Mouse (Mus musculus) thymus, postnatal 0 days (tissue): ENCODE data around the gene Lpar6. TPM values are rescaled to one million over a fixed set of nuclear protein-coding genes. Genes with fewer than 3 reads are reported as not detected.

Source experiments
- DNase-seq: peaks from one replicate; pipeline ENCODE4 v3.0.0-alpha.2; 2015; ENCODE audit warnings: low spot score
- polyA plus RNA-seq: library from polyadenylated mRNA; unstranded; fragments of >200 nt; fragmentation: Nextera tagmentation; extraction: Ambion mirVana; gene quantifications from 2 replicates; pipeline ENCODE4 v1.2.1, GENCODE M21; 2015

Lpar6 gene
- 60.6 and 60.9 TPM in 2 replicates for polyA plus RNA-seq

GRCm38 (mm10) chr14:73237848-73238321 is at the start of gene Lpar6:
Gene Lpar6, plus strand, starts transcription at chr14:73237895.
- DNase-seq, result peak; percentile 70

DNA sequence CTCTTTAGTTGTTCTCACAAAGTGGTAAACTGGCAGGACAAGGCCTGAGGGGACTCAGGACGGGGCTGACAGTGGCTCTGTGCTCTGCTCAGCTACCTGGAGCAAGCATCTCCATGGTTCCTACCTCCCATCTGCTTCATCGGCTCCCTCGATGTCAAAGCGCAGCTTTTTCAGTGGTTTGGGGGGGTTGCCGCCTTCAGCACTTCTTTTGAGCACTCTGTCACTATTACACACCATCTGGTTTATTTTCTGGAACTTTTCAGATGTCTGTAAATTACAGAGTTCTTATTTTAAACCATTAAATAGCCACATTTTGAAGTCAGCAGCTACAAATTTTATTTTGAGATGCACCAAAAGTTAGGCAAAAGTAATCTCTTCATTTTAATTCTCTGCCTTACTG is 38.6 kb upstream of the Lpar6 start:
- no peak for DNase-seq

GRCm38 (mm10) chr14:73201447-73201846 is 36.2 kb upstream of the Lpar6 start:
- no peak for DNase-seq

- no peak for DNase-seq
These were observed 33.7 kb upstream of the Lpar6 start for GRCm38 (mm10) chr14:73204016-73204415.

GRCm38 (mm10) chr14:73209262-73209661 is 28.4 kb upstream of the Lpar6 start:
- DNase-seq, result no peak

DNA sequence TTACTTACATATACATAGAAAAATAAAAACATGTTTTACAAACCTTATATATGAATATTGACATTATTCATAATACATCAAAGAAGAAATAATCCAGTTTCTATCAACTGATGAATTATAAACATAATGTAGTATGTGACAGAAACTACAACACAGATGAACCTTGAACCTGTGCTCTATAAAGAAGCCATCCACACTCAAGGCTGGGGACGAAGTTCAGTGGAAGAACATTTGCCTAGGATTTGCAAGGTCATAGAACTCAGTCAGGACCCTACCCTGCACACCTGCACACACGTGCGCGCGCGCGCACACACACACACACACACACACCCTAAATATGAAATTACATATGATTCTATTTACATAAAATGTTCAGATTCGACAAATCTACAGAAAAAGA is 27.5 kb upstream of the Lpar6 start:
- DNase-seq, result no peak

DNA sequence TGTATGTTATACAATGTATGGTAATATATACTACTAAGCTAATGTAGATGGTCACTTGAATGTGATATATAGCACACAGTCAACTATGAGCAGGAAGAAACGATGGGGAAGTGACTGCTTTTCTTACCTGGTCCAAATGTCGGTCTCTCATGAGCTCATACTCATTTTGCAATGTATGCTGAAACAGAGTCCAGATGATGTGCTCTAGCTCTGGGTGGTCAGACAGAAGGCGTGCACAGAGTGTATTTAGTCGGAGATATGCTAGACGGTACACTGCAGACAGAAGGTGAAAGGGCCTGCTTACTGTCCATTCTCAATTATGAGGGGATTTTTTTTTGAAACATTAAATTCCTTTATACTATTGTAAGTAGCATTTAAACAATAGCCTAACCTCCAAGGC is 26.2 kb upstream of the Lpar6 start:
- no peak for DNase-seq

- DNase-seq, result no peak
These were observed 20.6 kb upstream of the Lpar6 start for GRCm38 (mm10) chr14:73217062-73217461.

GRCm38 (mm10) chr14:73222316-73222970 is 15.3 kb upstream of the Lpar6 start:
- DNase-seq, result no peak

- DNase-seq, result no peak
These were observed 11.3 kb upstream of the Lpar6 start for GRCm38 (mm10) chr14:73226346-73226745.

DNA sequence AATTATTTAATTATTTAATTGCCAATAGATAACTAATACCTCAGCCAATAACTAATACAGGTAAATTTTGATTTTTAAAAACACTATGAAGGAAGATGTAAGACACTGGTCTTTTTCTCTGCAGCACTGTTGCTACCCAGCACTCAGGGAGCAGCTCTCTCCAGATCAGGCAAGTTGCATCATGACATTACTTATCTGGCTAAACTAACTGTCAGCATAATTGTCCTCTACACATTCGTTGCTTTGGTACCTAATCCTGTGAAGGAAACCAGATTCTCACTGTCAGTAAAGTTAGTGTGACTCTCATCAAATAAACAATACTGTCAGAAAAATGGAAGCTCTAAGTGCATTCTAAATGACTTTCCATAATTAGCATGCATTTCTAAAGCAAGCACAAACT is 10.8 kb upstream of the Lpar6 start:
- no peak for DNase-seq

DNA sequence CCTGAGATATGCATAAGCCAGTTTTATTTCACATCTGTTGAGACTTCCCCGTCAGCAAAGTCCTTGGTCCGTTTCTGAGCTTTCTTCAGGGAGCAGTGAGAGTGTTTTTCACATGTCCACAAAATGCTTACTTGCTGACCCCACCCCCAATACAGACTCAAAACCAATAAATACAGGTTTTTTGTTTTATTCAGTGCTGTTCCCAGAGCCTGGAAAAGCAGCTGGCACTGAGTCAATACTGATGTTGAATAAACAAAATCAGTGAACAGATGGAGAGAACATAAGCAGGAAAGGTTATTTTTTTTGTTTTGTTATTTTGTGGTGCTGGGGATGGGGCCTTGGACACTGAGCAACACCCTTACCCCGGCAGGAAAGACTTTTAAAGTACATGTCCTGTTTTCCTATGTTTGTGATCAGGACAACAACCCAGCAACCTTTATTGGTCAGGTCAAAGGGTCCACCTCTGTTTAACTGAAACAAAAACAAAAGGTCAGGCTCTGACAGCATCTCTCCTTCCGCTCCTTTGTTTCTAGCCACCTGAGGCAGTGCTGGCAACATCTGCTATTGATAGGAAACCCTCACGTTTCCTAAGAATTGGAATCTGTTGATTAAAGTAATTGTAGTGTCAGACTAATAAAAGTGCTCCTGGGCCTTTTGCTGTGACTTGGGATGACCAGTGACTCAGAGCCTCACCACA is 6.3 kb upstream of the Lpar6 start:
- DNase-seq, result no peak

DNA sequence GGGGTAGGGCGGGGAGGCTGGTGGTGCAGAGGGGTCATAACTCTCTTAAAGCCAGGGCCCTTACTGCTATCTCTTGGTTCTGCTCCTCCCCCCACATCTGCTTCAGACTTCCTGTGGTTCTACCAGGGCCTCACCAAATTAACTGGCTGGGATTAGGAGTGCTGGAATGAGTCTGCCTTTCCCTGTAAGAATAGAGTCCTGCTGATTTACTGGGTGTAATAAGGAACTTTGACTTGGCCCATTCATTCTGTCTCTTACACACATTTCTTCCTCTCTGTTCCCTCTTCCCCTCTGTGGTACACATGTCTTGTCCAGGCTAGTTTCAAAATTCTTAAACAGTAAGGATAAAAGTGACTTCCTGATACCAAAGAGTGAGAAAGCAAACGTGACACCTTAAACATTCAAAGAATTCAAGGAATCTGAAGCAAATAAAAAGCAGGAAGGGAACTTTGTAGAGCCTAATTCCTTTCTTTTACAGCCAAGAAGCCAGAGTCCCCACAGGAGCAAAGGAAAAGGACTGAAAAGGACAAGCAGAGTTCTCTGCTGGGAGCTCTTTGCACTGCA is 3.1 kb upstream of the Lpar6 start:
- no peak for DNase-seq

DNA sequence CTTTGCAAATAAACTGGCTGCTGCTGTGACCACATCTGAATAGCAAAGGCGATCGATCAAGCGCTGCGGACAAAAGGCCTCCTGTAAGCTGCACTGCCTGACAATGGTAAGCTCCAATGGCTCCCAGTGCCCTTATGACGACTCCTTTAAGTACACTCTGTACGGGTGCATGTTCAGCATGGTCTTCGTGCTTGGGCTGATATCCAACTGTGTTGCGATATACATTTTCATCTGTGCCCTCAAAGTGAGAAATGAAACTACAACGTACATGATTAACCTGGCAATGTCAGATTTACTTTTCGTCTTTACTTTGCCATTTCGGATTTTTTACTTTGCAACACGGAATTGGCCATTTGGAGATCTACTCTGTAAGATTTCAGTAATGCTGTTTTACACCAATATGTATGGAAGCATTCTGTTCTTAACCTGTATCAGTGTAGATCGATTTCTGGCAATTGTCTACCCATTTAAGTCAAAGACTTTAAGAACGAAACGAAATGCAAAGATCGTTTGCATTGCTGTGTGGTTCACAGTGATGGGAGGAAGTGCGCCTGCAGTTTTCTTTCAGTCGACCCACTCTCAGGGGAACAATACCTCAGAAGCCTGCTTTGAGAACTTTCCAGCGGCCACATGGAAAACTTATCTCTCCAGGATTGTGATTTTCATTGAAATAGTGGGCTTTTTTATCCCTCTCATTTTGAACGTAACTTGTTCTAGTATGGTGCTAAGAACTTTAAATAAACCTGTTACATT is 979 bp downstream of the Lpar6 start:
- peak; percentile 66 for DNase-seq

DNA sequence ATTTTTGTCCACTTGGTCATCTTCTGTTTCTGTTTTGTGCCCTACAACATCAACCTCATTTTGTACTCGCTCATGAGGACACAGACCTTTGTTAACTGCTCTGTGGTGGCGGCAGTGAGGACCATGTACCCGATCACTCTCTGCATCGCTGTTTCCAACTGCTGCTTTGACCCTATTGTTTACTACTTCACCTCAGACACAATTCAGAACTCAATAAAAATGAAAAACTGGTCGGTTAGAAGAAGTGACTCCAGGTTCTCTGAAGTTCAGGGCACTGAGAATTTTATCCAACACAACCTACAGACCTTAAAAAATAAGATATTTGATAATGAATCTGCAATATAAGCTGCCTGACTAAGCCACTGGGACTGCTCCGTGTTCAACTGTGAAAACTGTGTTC is 1.6 kb downstream of the Lpar6 start:
- peak; percentile 62 for DNase-seq

DNA sequence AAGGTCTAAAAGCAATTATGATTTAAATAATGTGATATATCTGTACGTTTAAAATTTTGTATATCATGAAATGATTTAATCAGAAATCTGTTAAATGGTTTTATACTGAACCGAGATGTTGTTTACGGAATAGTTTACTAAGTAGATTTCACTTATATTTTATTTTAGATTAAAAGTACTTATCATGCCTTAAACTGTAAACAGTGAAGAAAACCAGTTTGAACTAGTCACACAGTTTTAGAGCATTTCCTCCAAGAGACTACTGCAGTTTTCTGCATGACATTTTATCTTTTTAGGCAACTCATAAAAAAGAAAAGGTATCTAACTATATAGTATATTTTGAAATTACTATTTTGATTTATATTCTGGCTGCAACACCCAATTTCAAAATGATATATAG is 2.2 kb downstream of the Lpar6 start:
- DNase-seq, result no peak

- no peak for DNase-seq
These were observed 6.4 kb downstream of the Lpar6 start for GRCm38 (mm10) chr14:73244061-73244597.

DNA sequence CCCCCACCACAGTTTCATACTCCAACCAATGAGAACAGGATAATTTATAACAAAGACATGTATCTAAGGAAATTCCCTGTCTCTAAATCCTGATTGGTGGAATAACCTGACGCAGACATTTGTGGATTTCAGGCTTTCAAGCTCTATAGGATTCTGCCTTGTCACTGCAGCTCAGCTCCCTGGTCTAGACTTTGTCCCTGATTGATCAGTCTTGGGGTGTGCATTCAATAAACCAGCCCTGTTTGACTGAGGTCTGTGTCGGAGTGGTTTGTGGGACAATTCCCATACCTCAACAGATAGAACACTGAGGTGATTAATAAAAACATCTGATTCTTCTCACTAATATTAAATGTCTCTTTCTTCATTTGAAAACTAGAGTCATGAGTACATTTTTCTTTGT is 12.4 kb downstream of the Lpar6 start:
- no peak for DNase-seq

DNA sequence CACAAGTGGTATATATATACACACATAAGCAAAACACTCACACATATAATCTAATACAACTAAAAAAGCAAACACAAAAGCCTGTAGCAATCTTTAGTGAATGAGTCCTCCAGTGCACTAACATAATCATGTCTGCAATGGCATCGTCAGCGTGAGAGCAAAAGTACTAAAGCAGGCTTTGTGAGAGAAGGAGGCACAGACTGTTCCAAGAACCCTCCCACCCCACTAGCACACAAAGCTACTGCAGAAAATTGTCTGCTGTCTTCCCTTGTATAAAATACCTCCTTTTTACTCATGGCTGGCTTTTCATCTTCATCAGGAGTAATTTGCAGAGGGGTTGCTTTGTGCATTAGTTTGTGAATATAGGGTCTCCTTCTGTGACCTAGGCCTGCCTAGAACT is 14.6 kb downstream of the Lpar6 start:
- no peak for DNase-seq

GRCm38 (mm10) chr14:73253453-73254251 is 16.0 kb downstream of the Lpar6 start:
- peak; percentile 32 for DNase-seq

- DNase-seq, result no peak
These were observed 16.7 kb downstream of the Lpar6 start for GRCm38 (mm10) chr14:73254412-73254811.
